Mouse (Mus musculus) megakaryocyte, embryonic 14.5 days (primary cell): ENCODE data around the gene Bcl3. TPM values are rescaled to one million over a fixed set of nuclear protein-coding genes. Genes with fewer than 3 reads are reported as not detected.

Experiments used
- H3K27me3 ChIP-seq: replicated peaks from 2 replicates; pipeline ENCODE3; 2012; ENCODE audit warnings: inconsistent platforms
- H3K36me3 ChIP-seq: replicated peaks from 2 replicates; pipeline ENCODE3; 2012; ENCODE audit warnings: low read length, inconsistent platforms, mixed read lengths
- H3K4me1 ChIP-seq: 2 replicates; pipeline ENCODE4 v1.6.1; 2012; ENCODE audit warnings: inconsistent platforms
- H3K4me3 ChIP-seq: replicated peaks from 2 replicates; pipeline ENCODE3; 2012; ENCODE audit warnings: moderate library complexity, mild to moderate bottlenecking, inconsistent platforms
- H3K9me3 ChIP-seq: 2 replicates; pipeline ENCODE4 v1.6.1; 2012; ENCODE audit warnings: inconsistent platforms
- FLI1 ChIP-seq: IDR thresholded peaks from 2 replicates; pipeline ENCODE4 v1.6.1; 2012; ENCODE audit warnings: low read length, inconsistent platforms, mixed read lengths
- GATA1 ChIP-seq: IDR thresholded peaks from 3 replicates; pipeline ENCODE4 v1.6.1; 2012; ENCODE audit warnings: mixed read lengths, low read length, inconsistent platforms, borderline replicate concordance
- polyA plus RNA-seq: library from polyadenylated mRNA; stranded (reverse); fragments of >175 nt; gene quantifications from 2 replicates; pipeline ENCODE4 v1.2.3, GENCODE M21; 2012; ENCODE audit warnings: low replicate concordance; ENCODE audit not compliant: insufficient read depth

Gene Bcl3
- polyA plus RNA-seq, 1 experiment, result 183 TPM

DNA sequence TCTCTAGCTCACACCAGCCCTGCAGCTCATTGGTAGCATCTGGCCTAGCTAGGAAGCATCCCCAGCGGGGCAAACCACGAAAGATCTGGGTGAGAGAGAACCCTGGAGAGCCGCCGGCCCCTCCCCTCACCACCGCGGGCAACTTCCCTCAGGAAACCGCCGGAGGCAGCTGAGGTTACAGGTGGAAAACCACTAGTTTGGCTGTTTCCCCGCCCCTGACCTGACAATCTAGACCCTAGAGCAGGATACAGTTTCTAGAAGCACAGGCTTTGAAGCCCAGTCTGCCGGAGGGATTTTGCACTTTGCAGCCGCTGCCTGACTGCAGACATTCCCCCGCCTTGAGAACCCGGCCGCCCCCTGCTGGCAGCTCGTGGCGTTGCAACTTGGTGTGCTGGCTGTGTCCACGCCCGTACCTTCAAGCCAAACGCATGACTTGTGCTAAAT lies 32.6 kb downstream of the Bcl3 start:
- H3K4me3 ChIP-seq, result peak overlapping the region; percentile 86

DNA sequence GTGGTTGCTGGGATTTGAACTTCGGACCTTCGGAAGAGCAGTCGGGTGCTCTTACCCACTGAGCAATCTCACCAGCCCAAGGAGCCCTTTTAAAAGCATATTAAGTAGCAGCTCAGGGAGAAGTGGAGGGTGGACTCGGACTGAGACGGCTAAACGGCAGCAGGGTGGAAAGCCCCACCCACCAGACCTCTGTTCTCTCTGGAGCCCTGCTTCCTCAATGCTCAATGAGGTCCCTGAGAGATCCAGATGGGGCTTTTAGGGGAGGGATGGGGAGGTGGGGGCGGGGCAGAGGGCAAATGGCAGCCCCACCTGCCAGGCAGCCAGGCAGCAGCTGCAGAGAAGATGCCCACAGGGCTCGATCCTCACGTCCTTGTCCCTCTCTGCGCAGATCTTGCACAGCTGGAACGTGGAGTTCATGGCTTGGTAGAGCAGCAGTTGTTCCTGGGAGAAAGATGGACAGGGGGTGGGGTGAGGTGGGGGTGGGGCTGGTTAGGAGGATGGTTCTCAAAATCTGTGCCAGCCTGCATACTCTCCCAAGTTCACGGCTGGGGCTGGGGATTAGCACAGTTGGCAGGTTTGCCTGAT lies 36.6 kb downstream of the Bcl3 start:
- H3K9me3 ChIP-seq, result peaks cover 12% of the 10 kb centered on the region; the same call in 1 of the 2 replicates
- no peaks in the 10 kb centered on the region for H3K36me3 ChIP-seq
- no peak overlapping the region for H3K4me3 ChIP-seq
- H3K27me3 ChIP-seq, result peaks cover 70% of the 10 kb centered on the region
- peaks cover 20% of the 10 kb centered on the region for H3K4me1 ChIP-seq
- no peak for TF ChIP-seq GATA1
- TF ChIP-seq FLI1, result no peak

More for the DNA sequence above, 32.6 kb downstream of the Bcl3 start:
- TF ChIP-seq FLI1, result no peak
- TF ChIP-seq GATA1, result no peak
- peaks cover 4% of the 10 kb centered on the region; the same call in 1 of the 2 replicates for H3K9me3 ChIP-seq
- peaks cover 16% of the 10 kb centered on the region for H3K4me1 ChIP-seq
- no peaks in the 10 kb centered on the region for H3K36me3 ChIP-seq
- peaks cover 80% of the 10 kb centered on the region for H3K27me3 ChIP-seq

DNA sequence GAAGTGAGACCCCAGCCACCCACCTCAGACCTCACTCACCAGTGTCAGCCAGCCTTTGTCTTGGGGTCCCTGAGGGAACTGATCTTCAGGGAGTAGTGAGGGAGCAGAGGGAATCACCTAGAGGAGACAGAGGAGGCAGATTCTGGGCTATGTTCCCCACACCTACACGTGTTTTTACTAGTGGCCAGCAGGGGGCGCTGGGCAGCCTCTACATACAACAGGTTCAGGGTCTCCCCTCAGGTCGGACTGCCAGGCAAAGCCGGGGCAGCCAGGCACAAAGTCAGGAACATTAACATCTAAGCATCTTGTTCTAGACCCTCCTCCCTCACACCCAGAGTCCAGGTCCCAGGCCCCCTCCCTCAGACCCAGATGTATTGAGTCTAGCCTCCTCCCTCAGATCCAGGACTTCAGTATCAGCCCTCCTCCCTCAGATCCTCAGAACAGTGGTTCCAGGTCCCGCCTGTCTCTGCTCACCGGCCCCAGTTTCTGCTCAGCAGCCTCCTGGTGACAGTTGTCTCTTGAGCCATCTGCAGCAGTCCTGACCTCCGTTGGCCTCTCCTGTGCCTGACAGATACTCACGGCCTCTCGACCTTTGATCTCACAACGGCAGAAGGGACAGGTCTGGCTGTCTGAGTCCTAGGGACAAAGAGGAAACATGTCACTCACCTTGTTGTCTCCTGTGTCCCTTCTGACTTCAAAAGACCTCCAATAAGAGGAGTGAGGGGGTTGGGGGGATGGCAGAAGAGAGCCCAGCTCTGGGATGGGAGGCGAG lies 37.6 kb downstream of the Bcl3 start:
- Histone ChIP-seq H3K9me3 (peaks cover 14% of the 10 kb centered on the region), H3K4me1 (peaks cover 11% of the 10 kb centered on the region), H3K36me3 (no peaks in the 10 kb centered on the region), H3K4me3 (no peak overlapping the region), H3K27me3 (peaks cover 60% of the 10 kb centered on the region)
- TF ChIP-seq FLI1 (no peak), GATA1 (no peak)

DNA sequence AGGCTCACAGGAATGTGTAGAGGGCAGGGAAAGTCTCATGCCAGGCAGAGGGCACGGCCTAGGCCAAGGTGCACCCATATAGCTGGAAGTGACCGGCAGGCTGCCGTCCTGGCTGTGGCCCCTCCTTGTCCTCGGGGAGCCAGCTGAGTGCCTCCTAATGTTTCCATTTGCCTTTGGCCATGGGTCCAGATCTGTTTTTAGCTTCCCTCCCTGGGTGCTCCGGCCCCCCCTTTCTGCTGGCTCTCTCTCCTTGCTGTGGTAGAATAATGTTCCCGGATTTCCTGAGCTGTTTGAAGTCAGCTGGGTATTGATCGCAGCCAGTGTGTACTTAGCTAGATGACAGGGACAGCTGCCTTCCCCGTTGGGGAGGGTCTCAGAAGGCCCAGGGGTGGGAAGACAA lies 38.9 kb downstream of the Bcl3 start:
- peaks cover 6% of the 10 kb centered on the region; the same call in 1 of the 2 replicates for H3K4me1 ChIP-seq
- peaks cover 51% of the 10 kb centered on the region for H3K27me3 ChIP-seq
- H3K36me3 ChIP-seq, result no peaks in the 10 kb centered on the region
- H3K4me3 ChIP-seq, result no peak overlapping the region
- TF ChIP-seq FLI1, result no peak
- TF ChIP-seq GATA1, result no peak
- H3K9me3 ChIP-seq, result peaks cover 19% of the 10 kb centered on the region

DNA sequence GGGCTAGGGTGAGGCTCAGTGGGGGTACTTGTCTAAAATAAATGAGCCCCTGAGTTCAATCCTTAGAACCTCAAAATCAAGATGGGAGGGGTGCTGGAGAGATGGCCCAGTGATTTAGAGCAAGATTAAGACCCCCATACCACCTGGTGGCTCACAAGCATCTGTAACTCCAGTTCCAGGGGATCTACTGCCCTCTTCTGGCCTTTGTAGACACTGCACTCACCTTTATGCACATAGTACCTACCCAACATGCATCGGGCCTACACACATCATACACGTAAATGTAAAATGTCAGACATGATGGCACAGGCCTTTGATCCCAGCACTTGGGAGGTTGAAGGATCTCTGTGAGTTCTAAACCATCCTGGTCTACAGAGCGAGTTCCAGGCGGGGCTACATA lies 39.9 kb downstream of the Bcl3 start:
- H3K4me3 ChIP-seq, result no peak overlapping the region
- no peak for TF ChIP-seq FLI1
- TF ChIP-seq GATA1, result no peak
- peaks cover 15% of the 10 kb centered on the region for H3K9me3 ChIP-seq
- H3K36me3 ChIP-seq, result no peaks in the 10 kb centered on the region
- H3K4me1 ChIP-seq, result peaks cover 6% of the 10 kb centered on the region; the same call in 1 of the 2 replicates
- H3K27me3 ChIP-seq, result peaks cover 45% of the 10 kb centered on the region

DNA sequence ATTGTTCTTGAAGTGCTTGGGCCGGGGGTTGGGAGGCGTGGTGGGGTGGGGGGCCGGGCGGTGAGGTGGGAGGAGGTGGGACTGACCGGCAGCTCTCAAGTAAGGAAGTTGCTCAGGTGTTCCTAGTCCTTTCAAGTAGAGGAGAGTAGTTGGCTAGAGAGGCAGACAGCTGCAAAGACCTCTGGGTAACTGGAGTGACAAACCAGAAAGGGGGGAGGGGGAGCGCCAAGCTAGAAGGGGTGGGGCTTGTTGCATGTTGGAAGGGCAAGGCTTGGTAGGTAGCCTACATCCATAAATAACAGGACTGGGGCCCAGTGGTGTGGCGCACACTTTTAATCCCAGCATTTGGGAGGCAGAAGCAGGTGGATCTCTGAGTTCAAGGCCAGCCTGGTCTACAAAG lies 40.8 kb downstream of the Bcl3 start:
- H3K4me3 ChIP-seq, result no peak overlapping the region
- TF ChIP-seq FLI1 (no peak), GATA1 (no peak)
- no peaks in the 10 kb centered on the region for H3K36me3 ChIP-seq
- peaks cover 17% of the 10 kb centered on the region for H3K9me3 ChIP-seq
- peaks cover 4% of the 10 kb centered on the region; the same call in 1 of the 2 replicates for H3K4me1 ChIP-seq
- peaks cover 45% of the 10 kb centered on the region for H3K27me3 ChIP-seq

DNA sequence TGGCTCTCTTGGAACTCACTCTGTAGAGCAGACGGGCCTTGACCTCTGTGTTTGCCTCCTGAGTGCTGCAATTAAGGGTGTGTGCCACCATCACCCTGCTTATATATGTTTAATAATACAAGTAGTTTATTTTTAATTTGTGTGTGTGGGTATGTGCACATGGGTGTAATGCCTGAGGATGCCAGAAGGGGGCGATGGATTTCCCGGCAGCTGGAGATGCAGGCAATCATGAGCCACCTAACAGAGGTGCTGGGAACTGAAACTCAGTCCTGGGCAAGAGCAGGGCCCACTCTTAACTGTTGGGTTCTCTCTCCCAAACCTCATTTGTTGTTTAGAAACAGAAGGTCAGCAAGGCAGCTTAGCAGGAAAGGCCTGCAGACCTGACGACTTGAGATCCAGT lies 42.7 kb downstream of the Bcl3 start:
- TF ChIP-seq FLI1, result no peak
- TF ChIP-seq GATA1, result no peak
- Histone ChIP-seq H3K36me3 (no peaks in the 10 kb centered on the region), H3K4me3 (no peak overlapping the region), H3K27me3 (peaks cover 42% of the 10 kb centered on the region), H3K9me3 (peaks cover 24% of the 10 kb centered on the region), H3K4me1 (peaks cover 4% of the 10 kb centered on the region; the same call in 1 of the 2 replicates)

DNA sequence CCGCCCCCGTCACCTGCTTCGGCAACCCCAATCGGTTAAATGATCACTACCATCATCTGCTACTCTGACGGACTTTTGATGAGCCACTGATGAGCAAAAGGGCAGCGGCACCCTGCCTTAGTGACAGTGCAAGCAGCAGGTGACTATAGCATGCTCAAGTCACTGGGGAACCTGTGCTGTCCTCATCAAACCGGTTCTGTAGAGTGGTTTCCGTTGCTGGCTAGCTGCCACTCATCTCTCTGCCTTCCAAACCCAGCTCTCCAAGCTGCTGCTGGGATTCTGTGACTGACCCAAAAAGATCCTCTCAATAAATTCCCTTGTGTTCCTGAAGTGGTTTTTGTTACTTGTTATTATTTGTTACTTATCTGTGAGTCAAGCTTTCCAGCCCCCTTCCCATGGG lies 43.9 kb downstream of the Bcl3 start:
- TF ChIP-seq GATA1, result no peak
- no peak for TF ChIP-seq FLI1
- Histone ChIP-seq H3K27me3 (peaks cover 40% of the 10 kb centered on the region), H3K4me1 (peaks cover 4% of the 10 kb centered on the region; the same call in 1 of the 2 replicates), H3K4me3 (no peak overlapping the region), H3K36me3 (no peaks in the 10 kb centered on the region), H3K9me3 (peaks cover 24% of the 10 kb centered on the region)

DNA sequence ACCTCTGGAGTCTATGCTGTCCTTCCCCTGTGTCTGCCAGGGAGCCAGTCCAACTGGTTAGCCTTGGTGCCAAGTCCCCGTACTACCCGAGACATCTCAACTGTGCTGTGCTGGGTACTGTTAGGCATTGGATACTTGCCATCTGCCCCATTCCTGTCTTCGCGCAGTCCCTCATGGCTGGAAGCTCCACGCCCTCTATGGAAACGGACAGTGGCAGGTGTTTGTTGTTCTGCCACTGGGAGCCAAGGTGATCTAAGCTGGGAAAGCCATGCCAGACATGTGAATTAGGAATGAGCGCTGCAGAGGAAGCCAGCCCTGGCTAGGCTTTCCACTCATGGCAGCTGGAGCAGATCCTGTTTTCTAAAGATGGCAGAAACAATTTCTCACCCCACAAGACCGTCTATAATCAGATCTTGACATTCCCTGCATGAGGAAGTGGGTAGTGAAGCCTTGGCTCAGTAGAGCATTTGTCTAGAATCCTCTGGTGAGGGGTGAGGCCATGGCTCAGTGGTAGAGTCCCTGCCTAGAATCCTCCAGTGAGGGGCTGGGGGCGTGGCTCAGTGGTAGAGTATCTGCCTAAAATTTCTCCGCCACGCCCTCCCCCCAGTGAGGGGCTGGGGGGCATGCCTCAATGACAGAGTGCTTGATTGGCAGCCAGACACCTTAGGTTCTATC lies 45.4 kb downstream of the Bcl3 start:
- H3K27me3 ChIP-seq, result peaks cover 39% of the 10 kb centered on the region
- peaks cover 17% of the 10 kb centered on the region for H3K9me3 ChIP-seq
- H3K4me1 ChIP-seq, result peaks cover 8% of the 10 kb centered on the region; the same call in 1 of the 2 replicates
- H3K36me3 ChIP-seq, result no peaks in the 10 kb centered on the region
- H3K4me3 ChIP-seq, result peak overlapping the region; percentile 12
- TF ChIP-seq FLI1 (no peak), GATA1 (no peak)
